Mouse (Mus musculus) layer of hippocampus, adult 2 months (tissue): Measurements from ENCODE around the gene Mindy4. TPM values are rescaled to one million over a fixed set of nuclear protein-coding genes. Genes with fewer than 3 reads are reported as not detected.
A peak's percentile ranks its signal among the peaks of the same experiment; 100 is the strongest.
"Not testable (repeated sequence)": the region's sequence is repeated elsewhere in the genome, so short reads cannot be mapped to it uniquely, and the experiment has no call there.

Source experiments
- DNase-seq, 2 experiments: peaks; one replicate each; pipeline ENCODE4 v3.0.0; 2022; ENCODE audit warnings: low spot score in 2 of 2
- H3K27ac ChIP-seq: fragments of 200-600 bp; 2 replicates; pipeline ENCODE4 v1.8.1; 2022
- H3K4me3 ChIP-seq: fragments of 200-600 bp; 2 replicates; pipeline ENCODE4 v1.8.1; 2022; ENCODE audit warnings: mild to moderate bottlenecking
- CTCF ChIP-seq: fragments of 200-600 bp; conservative IDR thresholded peaks from 2 replicates; pipeline ENCODE4 v1.8.1; 2022; ENCODE audit warnings: antibody characterized with exemption, mild to moderate bottlenecking, moderate library complexity
- total RNA-seq, 2 experiments: library from RNA; stranded (reverse); gene quantifications; 2 replicates each; pipeline ENCODE4 v1.2.3; 2021

Mindy4 gene
- total RNA-seq, 2 experiments from 2014 or later = 13.0 to 14.5 TPM

DNA sequence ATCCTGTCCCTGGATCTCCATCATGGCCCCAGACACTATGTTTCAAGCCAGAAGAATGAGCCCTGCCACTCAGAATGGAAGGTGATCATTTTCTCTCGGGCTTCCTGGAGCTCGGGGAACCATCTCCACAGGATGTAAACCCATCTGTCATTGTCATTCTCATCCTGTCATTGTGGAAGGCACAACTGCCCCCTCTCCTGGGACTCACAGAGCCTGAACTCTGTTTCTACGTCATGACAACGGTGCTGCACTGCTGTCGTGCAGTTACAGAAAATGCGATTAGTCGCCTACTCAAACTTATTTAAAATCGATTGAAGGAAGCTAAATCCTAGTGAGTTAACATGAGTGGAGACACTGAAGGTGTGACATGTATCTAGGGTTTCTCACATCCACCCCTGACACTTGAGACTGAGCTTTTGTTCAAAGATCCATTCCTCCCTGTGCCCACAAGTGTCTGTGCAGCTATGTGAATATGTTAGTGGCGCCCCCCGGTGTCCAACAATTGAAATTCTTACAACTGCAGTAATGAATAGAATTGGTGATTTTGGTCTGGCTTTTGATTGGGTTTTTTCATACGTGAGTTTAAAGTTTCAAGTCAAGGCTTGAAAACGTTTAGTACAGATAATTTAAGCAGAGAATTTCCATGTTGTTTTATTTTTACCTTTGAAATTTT lies 26.0 kb upstream of the Mindy4 start:
- DNase-seq = peak in 1 of 2 experiments; percentile 37
- Histone ChIP-seq H3K27ac (no peak overlapping the region), H3K4me3 (no peak overlapping the region)
- TF ChIP-seq CTCF = peak; percentile 79

DNA sequence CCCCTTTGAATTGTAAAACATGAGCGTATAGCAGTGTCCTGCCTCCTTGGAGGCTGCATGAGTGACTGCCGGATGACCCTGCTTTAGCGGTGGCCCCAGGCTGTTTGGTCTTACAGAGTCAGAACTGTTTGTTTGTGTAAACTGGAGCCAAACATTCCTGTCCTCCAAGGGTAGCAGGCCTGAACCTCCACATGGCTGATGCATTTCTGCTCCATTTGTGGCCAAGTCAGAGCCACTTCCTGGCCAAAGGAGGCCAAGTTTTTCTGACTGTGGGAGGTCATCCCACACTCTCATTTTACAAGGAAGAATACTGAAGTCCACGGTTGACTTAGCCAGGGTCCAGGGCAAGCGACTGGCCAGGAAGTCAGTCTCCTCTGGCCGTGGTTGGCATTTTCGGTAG lies 23.6 kb upstream of the Mindy4 start:
- TF ChIP-seq CTCF = no peak
- Histone ChIP-seq H3K4me3 (no peak overlapping the region), H3K27ac (no peak overlapping the region)
- DNase-seq = no peak

DNA sequence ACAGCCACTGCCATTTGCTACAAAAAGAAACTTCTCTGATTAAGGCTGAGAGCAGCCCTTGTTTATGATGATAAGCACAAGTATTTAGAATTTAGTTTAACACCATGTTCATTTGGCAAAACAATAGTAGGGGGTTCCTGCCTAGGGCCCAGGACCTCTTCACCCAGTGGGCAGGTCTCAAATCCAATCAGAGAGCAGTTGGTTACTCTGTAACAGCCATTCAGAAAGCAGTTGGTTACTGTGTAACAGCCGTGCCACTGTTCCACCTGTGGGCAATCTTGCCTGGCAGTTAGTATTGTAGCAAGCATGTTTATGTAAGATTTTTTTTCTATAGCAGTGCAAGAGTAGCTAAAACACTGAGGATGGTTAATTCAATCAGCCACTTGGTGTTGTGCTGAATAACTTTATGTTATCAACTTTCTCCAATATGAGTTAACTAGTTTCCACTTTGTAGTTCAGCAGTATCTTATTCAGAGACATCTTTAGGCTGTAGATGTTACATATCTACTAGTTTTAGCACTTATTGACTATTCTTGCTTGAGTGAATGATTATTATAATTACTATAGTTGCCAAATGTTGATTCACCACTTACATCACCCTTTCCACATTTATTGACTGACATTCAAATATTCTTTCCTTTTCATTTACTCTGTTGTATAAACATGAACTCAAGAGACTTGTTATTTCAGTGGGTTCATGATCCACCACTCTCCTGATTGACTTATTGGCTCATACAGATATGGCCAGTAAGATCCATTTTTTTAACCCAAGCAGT lies 20.3 kb upstream of the Mindy4 start:
- no peak for TF ChIP-seq CTCF
- no peak overlapping the region for H3K4me3 ChIP-seq
- no peak for DNase-seq
- H3K27ac ChIP-seq = no peak overlapping the region

DNA sequence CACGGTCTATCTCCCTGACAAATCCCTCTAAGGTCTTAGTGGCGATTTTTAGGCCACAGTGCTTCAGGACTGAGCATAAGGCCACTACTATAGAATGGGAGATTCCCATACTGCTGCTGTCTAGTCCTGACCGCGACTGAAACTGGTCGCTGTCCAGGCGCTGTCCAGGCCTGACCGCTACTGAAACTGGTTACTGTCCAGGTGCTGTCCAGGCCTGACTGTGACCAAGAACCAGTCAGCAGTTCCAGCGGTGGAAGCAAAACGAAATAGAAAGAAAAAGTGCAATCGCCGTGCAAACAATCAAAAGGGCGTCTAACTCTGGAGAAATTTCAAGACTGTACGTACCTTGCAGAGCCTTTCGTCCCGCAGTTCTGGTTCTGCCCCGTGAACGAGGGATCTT lies 15.4 kb upstream of the Mindy4 start:
- H3K27ac ChIP-seq, DNase-seq, H3K4me3 ChIP-seq: not testable (repeated sequence)

DNA sequence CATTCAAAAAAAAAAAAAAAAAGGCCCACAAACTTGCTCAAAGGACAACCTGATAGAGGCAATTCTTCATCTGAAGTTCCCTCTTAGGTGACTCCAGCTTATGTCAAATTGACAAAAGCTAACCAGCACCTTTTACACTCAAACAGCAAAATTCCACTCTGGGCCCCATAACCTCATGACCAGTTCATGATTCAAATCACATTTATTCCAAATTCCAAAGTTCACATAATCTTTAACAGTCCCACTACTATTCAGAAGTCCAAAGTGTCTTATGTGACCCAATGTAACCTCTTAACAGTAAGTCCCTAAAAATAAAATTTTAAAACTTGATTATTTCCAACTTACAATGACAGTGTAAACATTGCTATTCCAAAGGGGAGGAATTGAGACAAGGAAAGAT lies 13.8 kb upstream of the Mindy4 start:
- Histone ChIP-seq H3K27ac (no peak overlapping the region), H3K4me3 (no peak overlapping the region)
- no peak for TF ChIP-seq CTCF
- DNase-seq = no peak

DNA sequence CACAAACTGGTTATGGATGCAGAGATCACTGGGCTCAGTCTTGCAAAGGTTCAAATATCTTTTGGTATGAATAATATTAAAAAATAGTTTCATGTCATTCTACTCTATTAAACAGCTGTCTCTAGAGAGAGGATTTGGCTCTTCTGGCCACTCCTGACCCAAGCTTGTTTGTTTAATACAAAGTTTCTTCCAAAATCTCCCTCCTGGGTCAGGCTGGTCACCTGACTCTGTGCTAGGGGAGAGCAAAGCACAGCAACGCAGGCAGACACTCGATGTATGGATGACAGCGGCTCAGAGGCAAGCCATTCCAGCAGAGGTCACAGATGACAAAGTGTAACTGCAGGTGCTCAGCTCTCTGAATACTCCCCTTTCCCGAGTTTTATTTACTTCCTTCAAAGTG lies 11.6 kb upstream of the Mindy4 start:
- no peak for TF ChIP-seq CTCF
- DNase-seq = no peak
- Histone ChIP-seq H3K27ac (no peak overlapping the region), H3K4me3 (no peak overlapping the region)

DNA sequence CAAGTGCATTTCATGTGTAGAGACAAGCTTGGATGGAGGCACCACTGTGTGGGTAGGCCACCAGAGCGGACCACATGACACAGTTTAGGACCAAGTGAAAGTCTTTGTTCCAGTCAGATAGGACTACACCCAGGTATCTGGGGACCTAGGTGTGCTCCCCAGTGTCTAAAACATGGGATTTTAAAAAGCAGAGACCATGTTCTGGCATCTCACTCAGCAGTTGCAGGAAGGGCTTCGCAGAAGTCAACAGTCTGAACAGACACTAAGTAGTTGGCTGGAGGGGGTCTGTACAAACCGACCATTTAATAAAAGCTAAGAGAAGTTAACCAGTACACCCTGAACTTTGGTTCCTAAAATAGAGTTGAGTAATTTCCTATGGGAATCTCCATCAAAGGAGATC lies 10.0 kb upstream of the Mindy4 start:
- DNase-seq = no peak
- TF ChIP-seq CTCF = no peak
- Histone ChIP-seq H3K27ac (no peak overlapping the region), H3K4me3 (no peak overlapping the region)

DNA sequence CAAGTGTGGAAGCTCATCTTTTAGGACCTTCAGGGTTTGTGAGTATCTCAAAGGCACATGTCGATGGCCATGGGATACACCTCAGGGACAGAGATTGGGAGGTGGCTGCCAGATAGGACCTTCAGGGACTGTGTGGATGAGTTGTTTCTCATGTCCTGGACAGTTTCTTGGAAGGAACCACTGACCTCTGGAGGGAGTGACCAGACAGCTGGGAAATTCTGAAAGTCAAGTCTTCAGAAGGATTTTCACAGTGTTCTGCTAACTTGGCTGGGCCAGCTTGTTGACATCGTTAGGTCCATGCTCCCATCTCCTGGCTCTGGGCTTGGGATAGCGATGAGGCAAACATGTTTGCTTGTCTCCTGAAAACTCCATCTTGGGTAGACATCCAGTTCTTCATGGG lies 4.1 kb upstream of the Mindy4 start:
- TF ChIP-seq CTCF = no peak
- H3K4me3 ChIP-seq = no peak overlapping the region
- no peak for DNase-seq
- H3K27ac ChIP-seq = no peak overlapping the region

DNA sequence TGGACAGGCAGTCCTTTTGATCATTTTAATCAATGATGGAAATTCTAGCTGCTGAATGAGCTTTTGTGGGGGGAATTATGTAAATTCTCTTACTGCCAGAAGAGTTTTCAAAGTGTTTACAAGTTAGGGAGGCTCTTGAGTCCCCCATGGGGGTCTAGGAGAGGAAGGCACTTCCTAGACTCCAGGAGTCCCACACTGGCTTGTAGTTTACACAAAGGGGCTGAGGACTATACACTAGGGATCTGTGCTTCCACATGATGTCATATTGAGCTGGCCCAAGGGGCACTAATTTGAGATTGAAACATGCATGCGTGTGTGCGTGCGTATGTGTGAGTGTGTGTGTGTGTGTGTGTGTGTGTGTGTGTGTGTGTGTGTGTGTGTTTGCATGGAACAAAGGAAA lies 748 bp downstream of the Mindy4 start:
- TF ChIP-seq CTCF = 0 out of 2 replicates have a peak, but pooled peaks have one; percentile 0
- Histone ChIP-seq H3K27ac (peak overlapping the region; percentile 97), H3K4me3 (peak overlapping the region; percentile 74)
- DNase-seq = no peak

DNA sequence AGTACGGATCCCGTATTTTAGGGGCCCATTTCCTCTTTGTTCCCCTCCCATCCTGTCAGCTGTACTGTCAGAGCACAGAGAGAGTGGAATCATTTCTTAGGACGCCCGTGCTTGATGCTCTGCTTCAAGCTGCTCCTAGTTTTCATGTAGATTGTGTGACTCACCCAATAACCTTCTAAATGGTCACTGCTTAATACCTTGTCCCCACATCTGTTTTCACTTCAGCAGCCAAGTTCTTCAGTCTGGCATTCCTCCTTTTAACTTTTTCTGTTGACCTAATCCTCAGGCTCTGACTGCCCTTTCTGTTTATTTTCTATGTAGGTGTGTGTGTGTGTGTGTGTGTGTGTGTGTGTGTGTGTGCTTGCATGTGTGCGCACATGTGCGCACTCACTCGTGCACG lies 4.6 kb downstream of the Mindy4 start:
- no peak for DNase-seq
- Histone ChIP-seq H3K4me3 (no peak overlapping the region), H3K27ac (no peak overlapping the region)
- TF ChIP-seq CTCF = no peak

DNA sequence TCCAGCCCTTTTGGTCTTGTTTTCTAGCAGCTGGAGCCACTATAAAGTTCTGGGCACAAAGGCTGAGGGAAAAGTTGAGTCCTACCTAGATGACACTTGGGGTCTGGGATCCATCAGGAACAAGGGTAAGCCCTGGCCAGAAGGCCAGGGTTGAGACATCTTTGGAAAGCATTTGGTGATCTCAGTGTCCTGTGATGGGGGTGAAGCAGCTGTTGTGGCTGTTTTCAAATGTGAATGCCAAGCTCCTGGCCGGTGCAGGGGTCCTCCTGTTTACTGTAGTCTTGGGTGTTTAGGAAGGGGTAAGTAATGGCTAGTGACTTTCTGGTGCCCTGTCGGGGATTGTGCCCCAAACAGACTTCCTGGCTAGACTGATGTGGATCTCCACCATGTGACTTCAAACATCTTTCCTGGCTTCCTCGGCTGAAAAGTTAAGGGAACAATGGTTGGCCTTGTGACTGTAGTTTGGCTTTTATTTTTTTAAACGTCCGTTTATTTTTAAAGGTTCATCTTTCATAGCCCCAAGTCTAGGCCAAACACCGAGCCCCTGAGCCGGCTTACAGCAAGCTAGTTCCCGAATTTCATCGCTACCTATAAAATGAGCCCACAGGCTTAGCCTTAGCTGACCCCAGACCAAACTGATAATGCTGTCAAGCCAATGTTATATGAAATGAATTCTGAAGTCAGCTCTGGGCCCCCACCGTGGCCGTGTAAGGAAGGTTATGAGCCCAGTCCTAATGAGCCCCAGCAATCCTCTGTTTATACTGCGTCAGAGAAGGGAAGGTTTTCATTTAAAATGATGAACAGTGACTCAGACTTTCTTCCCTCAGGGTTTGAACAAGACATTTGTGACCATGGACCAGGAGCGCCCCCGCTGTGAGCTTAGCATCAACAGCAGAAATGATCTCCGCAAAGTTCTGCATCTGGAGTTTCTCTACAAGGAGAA lies 7.5 kb downstream of the Mindy4 start:
- Histone ChIP-seq H3K27ac (no peak overlapping the region), H3K4me3 (no peak overlapping the region)
- TF ChIP-seq CTCF = no peak

DNA sequence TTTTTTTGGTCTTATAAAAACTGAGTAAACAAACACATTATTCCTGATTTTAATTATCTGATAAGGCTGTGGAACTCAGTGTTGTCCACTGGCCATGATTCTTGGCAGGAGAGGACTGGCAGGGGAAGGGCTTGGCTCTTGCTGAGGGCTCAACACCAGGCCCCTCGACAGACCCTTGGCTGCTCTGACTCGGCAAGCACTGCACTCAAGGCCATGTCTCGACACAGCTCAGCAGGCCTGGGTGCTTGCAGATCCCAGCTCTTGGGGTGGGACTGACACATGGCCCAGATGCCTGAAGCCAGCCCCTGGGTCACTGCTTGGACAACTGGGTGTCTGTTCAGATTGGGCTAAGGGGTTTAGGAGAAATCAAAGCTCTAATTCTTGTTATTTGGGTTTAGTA lies 11.4 kb downstream of the Mindy4 start:
- no peak for TF ChIP-seq CTCF
- DNase-seq = no peak
- Histone ChIP-seq H3K4me3 (no peak overlapping the region), H3K27ac (no peak overlapping the region)

More for the DNA sequence above, 7.5 kb downstream of the Mindy4 start:
- no peak for DNase-seq

DNA sequence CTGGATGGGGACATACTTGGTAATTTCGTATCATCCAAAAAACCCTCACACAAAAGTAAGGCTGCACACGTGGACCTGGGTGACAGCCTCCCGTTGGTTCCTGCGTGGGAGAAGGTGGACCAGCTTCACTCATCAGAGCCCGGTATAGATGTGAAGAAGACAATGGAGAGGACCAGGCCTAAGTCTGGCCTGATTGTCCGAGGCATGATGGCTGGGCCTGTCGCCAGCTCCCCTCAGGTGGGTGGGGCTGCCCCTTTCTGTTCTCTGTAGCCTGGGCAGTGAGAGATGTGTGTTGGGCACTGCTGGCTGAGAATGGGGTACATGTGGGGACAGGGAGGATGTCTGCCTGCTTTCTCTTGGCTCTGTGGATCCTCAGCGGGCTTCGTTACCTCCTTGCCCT lies 15.0 kb downstream of the Mindy4 start:
- DNase-seq = no peak
- no peak for TF ChIP-seq CTCF

More for the DNA sequence above, 15.0 kb downstream of the Mindy4 start:
- H3K4me3 ChIP-seq = no peak overlapping the region
- H3K27ac ChIP-seq = no peak overlapping the region
